Mouse (Mus musculus) layer of hippocampus, postnatal 10 days (tissue): ENCODE data around the gene Styxl1. TPM values are rescaled to one million over a fixed set of nuclear protein-coding genes. Genes with fewer than 3 reads are reported as not detected.

Experiments
- DNase-seq, 2 experiments: peaks; one replicate each; pipeline ENCODE4 v3.0.0; 2021; ENCODE audit warnings: low spot score in 2 of 2
- total RNA-seq, 2 experiments: library from RNA; stranded (reverse); gene quantifications; 2 replicates each; pipeline ENCODE4 v1.2.3; 2021

Styxl1 gene
- total RNA-seq, 2 experiments from 2014 or later = 0.55 to 0.87 TPM

DNA sequence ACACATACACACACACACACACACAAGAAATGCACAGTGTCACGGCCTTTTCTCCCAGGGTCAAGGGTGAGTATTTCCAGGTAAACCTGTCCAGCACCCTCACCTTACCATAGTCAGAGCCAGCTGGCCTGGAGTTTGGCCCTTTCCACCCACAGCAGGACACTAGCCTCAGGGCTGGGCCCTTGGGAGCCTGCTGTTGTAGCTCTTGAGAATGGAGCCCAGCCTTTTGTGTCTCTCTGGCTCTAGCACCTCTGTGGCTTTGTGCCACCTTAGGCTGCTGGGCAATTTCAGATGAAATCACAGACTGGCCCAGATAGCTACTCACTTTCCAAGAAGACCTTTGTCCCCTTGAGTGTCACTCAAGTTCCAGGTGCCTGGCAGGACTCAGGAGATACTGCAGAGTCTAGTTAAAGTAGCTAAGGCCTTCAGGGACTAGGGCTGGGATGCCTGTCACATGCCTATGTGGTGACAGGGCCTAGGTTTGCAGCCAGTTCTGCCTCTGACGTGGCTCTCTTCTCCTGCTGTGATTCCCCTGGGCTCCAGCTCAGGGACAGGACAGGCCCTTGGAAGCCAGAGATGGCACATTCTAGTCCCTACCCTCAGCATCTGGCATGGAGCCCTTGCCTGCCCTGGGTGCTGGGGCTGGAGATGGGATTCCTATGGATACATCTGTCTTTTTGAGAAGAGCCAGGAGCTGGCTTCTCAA, 51.4 kb downstream of the Styxl1 start:
- DNase-seq = no peak

- DNase-seq = no peak
Observed at GRCm38 (mm10) chr5:135725991-135726390, 52.2 kb downstream of the Styxl1 start.

DNA sequence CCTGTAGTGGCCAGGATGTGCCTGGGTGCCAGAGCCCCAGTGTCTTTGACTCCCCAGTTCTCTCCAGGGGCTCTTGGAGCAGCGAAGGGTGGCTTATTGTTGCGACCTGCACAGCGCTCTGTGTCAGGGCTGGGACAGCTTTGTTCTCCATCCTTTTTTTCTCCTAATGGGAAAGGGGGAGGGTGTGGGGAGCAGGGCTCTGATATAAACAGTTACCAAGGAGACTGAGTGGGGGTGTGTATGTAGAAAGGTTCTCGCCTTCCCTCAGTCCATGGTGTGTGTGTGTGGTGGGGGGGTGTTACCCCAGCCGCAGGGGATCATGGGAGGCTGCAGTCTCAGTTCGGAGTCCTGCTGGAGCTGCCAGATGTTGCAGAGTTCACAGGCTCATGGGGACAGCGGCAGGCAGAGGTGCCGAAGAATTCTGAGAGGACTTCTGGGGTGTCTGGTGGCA, 52.8 kb downstream of the Styxl1 start:
- DNase-seq = peak in 1 of 2 experiments; percentile 38

DNA sequence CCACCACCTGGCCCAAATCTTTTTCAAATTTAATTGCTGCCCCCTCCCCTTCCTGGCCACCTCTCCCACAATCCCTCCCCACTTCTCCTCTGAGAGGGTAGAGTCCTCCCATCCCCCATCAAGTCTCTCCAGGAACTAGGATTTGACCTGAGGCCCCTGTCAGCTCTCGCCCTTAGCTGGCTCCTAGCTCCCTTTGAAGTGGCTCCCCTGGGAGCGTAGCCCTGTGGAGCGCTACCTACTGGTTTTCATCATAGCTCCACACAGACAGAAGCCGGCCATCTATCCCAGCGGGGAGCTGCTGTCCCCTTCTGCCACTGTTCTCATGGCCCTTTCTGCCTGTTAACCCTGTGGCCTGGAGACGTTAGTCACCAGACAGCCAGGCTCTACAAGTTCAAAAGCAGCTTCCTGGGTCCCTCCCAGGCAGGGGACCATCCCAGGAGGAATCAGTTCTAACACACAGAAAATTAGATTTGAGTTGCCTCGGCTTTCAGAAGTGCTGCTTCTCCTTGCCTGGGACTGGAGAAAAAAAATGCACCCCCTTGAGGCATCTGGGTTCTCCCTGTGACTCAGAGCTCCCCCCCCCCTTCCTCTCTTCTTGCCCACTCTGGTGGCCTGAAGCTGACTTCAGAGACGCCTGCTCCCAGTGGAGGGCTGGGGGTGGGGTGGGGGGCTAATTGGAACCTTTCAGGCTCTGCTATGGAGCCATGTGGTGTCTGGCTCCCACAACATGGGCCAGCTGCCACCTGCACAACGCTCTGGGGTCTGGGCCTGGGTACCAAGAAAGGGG, 53.5 kb downstream of the Styxl1 start:
- no peak for DNase-seq

- no peak for DNase-seq
Observed at GRCm38 (mm10) chr5:135723165-135723751, 54.9 kb downstream of the Styxl1 start.

GRCm38 (mm10) chr5:135722121-135722520, 56.1 kb downstream of the Styxl1 start:
- peak; percentile 65 to 68 for DNase-seq

- DNase-seq = no peak
Observed at GRCm38 (mm10) chr5:135721076-135721475, 57.1 kb downstream of the Styxl1 start.

DNA sequence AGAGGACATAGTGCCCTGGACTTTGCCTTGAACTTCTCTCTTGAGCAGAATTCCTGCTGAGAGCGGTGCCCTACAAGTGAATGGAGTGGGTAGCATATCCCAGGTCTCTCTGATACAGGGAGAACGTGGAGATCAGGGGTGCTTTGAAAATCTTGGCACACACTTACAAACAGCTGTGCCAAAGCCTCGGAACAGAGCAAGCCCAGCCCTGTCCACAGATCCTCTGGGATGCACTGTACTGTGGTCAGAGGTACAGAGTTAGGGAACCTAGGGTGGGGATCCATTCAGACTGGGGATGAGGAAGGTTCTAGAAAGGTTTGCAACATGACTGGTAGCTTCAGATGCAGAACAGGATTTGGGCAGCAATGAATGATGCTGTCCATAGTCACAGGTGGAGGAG, 58.1 kb downstream of the Styxl1 start:
- no peak for DNase-seq

- no peak for DNase-seq
Observed at GRCm38 (mm10) chr5:135719586-135720120, 58.5 kb downstream of the Styxl1 start.

DNA sequence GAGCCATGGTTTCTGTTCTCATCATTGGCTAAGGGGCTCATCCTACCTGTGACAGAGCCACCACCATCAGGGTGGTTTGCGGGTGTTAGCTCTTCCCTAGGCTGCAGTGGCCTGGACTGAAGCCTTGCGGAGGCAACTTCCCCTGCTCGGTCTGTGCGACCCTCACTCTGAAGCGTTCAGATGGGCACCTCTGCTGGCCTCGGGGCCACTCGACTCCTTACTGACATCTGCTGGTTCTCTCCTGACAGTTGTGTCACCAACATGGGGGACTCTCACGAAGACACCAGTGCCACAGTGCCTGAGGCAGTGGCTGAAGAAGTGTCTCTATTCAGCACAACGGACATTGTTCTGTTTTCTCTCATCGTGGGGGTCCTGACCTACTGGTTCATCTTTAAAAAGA, 62.6 kb downstream of the Styxl1 start:
- peak in 1 of 2 experiments; percentile 46 for DNase-seq

GRCm38 (mm10) chr5:135713441-135714218, 64.6 kb downstream of the Styxl1 start:
- DNase-seq = peak in 1 of 2 experiments; percentile 52

GRCm38 (mm10) chr5:135712803-135713202, 65.4 kb downstream of the Styxl1 start:
- DNase-seq = no peak

DNA sequence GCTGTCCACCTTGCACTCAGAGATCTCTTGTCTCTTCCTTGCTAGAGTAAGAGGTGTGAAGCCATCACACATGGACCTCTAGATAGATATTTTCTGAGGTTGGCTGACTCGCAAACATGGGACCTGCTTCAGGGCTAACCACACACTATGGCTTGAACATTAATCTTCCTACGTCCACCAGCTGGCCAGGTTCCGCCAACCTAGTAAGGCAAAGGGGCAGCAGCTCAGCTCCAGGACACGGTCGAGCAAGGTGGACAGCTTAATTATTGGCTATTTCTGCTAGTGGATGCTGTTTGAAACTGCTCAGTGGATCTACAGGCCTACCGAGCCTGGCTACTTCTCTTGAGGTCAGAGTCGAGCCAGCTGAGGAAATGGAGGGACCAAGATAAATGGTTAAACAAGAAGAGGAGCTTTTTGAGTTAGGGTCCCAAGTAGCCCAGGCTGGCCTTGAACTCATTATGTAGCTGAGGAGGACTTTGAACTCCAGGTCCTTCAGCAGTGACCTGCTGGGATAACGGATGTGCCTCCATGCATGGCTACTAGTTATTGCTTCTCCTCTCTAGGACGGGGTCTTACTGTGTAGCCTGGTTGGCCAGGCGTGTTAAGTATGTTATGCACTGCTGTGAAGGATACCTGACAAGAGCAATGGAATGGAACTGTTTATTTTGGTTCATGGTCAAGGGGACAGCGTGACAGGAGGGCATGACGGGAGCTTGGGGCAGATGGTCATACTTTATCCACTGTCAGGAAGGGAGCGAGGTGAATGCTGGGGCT, 66.4 kb downstream of the Styxl1 start:
- DNase-seq = no peak

- no peak for DNase-seq
Observed at GRCm38 (mm10) chr5:135710599-135711214, 67.5 kb downstream of the Styxl1 start.

DNA sequence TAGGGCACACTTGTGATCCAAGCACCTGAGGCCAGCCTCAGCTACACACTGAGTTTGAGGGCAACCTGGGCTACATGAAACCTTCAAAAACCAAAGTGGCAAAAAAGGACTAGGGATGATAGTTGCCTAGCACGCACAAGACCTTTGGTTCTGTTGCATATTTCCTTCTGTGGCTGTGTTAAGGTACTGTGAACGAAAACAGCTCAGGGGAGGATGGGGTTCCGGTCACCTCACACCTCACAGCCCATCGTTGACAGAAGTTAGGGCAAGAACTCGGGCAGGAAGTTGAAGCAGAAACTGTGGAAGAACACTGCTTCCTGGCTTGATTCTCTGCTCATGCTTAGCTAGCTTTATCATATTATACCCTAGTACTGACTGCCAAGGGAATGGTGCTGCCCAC, 68.5 kb downstream of the Styxl1 start:
- no peak for DNase-seq

- no peak for DNase-seq
Observed at GRCm38 (mm10) chr5:135707855-135708254, 70.3 kb downstream of the Styxl1 start.

DNA sequence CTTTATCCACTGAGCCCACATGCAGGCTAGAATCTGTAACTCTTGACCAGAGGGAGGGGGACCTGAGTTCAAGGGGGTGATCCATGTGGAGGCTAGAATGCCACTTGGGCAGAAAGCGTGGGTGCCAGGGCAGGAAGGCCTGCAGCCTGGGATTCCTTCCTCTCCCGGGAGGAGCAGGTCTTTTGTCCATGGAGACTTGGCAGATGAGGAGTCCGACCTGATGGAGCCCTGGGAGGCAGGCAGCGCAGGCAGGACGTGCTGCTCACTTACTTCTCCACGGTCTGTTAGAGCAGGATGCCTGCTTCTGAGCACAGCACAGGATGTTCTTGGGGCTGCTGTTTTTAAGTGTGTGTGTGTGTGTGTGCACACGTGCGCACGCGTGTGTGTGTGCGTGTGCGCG, 71.1 kb downstream of the Styxl1 start:
- DNase-seq = no peak

DNA sequence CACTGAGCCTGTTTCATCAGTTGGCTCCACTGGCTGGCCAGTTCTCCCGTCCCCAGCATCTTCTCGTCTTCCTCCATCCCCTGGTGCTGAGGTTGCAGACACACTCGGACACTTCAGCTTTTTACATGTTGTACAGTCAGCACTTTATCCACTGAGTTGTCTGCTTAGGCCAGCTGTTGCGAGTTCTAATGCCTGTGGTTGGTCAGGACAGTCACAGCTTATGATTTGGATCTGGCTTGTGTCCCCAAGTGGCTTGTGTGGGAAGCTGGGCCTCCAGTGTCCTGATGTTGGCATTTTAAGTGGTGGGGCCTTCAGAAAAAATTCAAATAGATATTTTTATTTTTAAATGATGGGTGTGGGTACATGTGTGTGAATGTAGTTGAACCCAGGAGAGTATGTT, 72.8 kb downstream of the Styxl1 start:
- DNase-seq = no peak

DNA sequence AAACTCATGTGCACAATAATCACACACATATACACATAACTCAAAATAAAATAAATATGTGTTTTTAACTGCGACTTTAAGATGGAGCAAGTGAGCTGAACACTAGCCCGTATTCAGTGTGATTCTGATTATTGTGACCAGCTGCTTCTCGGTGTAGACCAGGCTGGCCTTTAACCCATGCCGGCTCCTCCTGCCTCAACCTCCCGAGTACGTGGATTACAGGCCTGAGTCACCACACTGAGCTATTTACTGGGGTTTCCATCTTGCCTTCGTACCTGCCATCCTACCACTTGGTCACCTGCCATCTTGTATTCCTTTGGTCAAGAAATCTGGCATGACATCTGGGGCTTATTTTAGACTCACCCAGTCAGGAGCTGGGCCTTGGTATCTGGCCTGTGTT, 74.8 kb downstream of the Styxl1 start:
- DNase-seq = no peak

DNA sequence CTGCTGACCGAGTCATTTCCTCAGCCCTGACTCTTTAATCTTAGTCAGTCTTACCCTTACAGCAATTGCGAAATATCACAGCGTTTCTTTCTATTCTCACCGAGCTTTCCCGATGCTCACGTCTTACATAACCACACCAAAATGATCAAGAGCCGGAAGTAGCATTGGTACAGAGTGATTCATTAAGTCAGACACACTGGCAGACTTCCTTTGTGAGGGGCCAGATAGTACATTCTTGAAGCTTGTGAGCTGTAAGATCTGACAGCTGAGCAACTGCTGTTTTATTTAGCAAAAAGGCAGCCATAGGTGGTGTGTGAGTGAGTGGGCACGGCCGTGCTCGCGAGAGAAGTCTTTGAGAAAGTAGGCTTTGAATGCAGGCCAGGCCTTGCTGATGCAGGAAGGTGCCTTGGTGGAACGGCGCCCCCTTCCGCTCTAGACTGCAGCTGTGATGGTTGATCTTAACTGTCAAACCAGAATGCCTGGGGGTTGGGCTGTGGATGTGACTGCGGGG, 75.4 kb downstream of the Styxl1 start:
- peak in 1 of 2 experiments; percentile 49 for DNase-seq
